Mouse (Mus musculus) C2C12 (cell line): ENCODE results near the gene Insyn1.

ENCODE experiments used
- CEBPB ChIP-seq: IDR thresholded peaks from one replicate; pipeline ENCODE4 v1.6.1; 2011; ENCODE audit warnings: low read depth, mild to moderate bottlenecking, control low read depth, moderate library complexity
- CTCF ChIP-seq: IDR thresholded peaks from one replicate; pipeline ENCODE4 v1.5.1; 2011; ENCODE audit not compliant: control insufficient read depth, insufficient read depth, insufficient read length
- FOSL1 ChIP-seq: IDR thresholded peaks from one replicate; pipeline ENCODE4 v1.8.0; 2011; ENCODE audit warnings: mild to moderate bottlenecking, low read length; ENCODE audit not compliant: poor library complexity, insufficient read depth, severe bottlenecking
- MAX ChIP-seq: IDR thresholded peaks from one replicate; pipeline ENCODE4 v1.6.1; 2011; ENCODE audit warnings: mild to moderate bottlenecking, control low read depth
- MYOD1 ChIP-seq: IDR thresholded peaks from one replicate; pipeline ENCODE4 v1.6.1; 2011; ENCODE audit warnings: low read depth; ENCODE audit not compliant: control insufficient read depth, insufficient read length
- USF1 ChIP-seq: IDR thresholded peaks from one replicate; pipeline ENCODE4 v1.6.1; 2011; ENCODE audit warnings: low read depth, mild to moderate bottlenecking, control low read depth, moderate library complexity

DNA sequence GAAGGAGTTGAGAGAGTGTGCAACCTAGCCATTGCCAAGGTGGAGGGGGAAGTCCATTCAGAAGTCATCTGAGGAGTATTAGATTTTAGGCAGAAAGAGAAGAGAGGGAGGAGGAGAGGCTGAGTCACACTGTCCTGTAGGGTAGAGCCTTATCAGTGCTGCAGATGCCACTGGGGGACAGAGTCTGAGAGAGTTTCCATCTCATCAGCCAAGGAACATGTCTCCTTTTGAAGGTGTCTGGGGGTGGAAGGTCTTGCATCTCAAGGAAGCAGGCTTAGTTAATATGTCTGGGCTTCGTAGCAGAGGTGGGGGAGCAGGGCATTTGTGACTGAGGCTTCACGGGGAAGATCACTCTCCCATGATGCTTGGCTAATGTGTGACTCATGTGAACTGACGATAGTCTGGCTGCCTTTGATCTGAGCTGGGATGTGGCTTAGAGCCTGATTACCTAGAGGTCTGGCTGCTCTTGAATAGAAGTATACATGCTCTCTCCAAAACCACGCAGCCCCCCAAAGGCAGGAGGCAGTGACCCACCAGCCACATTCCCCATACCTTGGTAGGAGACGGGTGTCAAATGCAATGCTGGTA lies 34.5 kb upstream of the Insyn1 start:
- TF ChIP-seq CTCF (no peak), CEBPB (no peak), MYOD1 (no peak), USF1 (no peak), MAX (no peak), FOSL1 (no peak)
